Mouse (Mus musculus) hematopoietic stem cell, adult 5-6 weeks (primary cell): ENCODE data around the gene Xlr3b. TPM values are rescaled to one million over a fixed set of nuclear protein-coding genes. Genes with fewer than 3 reads are reported as not detected.
"Not testable (repeated sequence)": the region's sequence is repeated elsewhere in the genome, so short reads cannot be mapped to it uniquely, and the experiment has no call there.

Source experiments
- ATAC-seq, 2 experiments: fragments of 125-278 bp in 1 of 2; replicated peaks in 1 of 2; 2 replicates each; pipeline ENCODE4 v1.8.0; 2016 to 2017; ENCODE audit warnings: inconsistent platforms in 2 of 2, mild to moderate bottlenecking in 2 of 2, moderate number of reproducible peaks in 2 of 2, low read depth in 1 of 2, moderate TSS enrichment in 1 of 2; ENCODE audit not compliant: low FRiP score in 2 of 2, poor library complexity in 2 of 2, severe bottlenecking in 2 of 2, insufficient read depth in 1 of 2, low TSS enrichment in 1 of 2
- total RNA-seq: library from RNA; stranded (forward); fragments of 172-1452, 232-1000 nt; gene quantifications from 2 replicates; pipeline ENCODE4 v1.2.3, GENCODE M21; 2017

Xlr3b gene
- total RNA-seq = 17.2 and 18.8 TPM in 2 replicates

- not testable (repeated sequence) for ATAC-seq
These were observed at the start of gene Xlr3b for GRCm38 (mm10) chrX:73191934-73192333. Gene Xlr3b, plus strand, starts transcription at chrX:73192207.

- ATAC-seq = peak; percentile 89 to 93
These were observed 48.8 kb upstream of the Xlr3b start for GRCm38 (mm10) chrX:73143218-73143618.

- ATAC-seq = not testable (repeated sequence)
These were observed 43.5 kb upstream of the Xlr3b start, which contains the start of gene Xlr5b for GRCm38 (mm10) chrX:73148496-73148895. Gene Xlr5b, plus strand, starts transcription at chrX:73148796.

DNA sequence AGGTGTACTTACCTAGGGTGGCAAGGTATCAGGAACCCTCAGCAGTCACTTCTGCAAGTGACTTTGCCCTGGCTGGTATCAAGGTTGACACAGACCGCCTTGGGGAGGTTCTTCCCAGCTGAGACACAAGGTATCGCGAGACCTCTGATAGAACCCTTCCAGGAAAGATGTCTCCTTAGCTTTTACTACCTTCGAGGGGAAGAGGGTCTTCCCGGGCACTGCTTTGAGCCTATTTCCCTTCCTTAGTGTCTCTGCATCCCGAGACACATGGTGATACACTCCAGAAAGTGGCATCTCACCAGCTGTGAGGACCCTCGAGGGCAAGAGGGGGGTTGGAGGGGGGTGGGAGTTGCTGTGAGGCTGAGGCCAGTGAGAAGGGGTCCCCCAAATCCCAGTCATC is 42.7 kb upstream of the Xlr3b start, which contains the start of gene DXBay18:
TSS of gene DXBay18 (minus strand) at position 101 of the 400 bp plus-strand sequence.
- not testable (repeated sequence) for ATAC-seq

GRCm38 (mm10) chrX:73176889-73177288 is 15.1 kb upstream of the Xlr3b start, which contains the start of gene Spin2d:
Gene Spin2d, minus strand, starts transcription at chrX:73176989.
- ATAC-seq = not testable (repeated sequence)

- 0 out of 4 replicates have a peak, but pooled peaks of 1 of the 2 experiments have one; percentile 7 for ATAC-seq
These were observed 22.0 kb downstream of the Xlr3b start, which contains the start of gene Xlr4b for GRCm38 (mm10) chrX:73213819-73214564. Gene Xlr4b, plus strand, starts transcription at chrX:73214333.

DNA sequence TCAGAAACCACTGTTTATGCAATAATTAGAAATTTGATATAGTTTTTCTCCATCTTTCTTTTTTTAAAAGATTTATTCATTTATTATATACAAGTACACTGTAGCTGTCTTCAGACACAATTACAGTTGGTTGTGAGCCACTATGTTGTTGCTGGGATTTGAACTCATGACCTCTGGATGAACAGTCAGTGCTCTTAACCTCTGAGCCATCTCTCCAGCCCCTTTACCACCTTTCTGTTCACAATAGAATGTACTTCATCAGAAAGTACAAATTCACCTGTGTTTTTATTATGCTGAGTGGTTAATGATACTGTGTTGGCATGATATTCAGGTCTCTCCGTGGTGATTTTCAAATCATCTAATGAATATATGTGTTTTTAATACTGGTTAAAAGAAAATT is 33.4 kb downstream of the Xlr3b start:
- ATAC-seq = no peak

- ATAC-seq = peak; percentile 98
These were observed 36.1 kb downstream of the Xlr3b start, which contains the start of gene F8a for GRCm38 (mm10) chrX:73227914-73228605. Gene F8a, plus strand, starts transcription at chrX:73228291.

GRCm38 (mm10) chrX:73228606-73229214 is 36.7 kb downstream of the Xlr3b start:
- peak; percentile 25 to 50; a peak in 1 of 4 replicates for ATAC-seq

DNA sequence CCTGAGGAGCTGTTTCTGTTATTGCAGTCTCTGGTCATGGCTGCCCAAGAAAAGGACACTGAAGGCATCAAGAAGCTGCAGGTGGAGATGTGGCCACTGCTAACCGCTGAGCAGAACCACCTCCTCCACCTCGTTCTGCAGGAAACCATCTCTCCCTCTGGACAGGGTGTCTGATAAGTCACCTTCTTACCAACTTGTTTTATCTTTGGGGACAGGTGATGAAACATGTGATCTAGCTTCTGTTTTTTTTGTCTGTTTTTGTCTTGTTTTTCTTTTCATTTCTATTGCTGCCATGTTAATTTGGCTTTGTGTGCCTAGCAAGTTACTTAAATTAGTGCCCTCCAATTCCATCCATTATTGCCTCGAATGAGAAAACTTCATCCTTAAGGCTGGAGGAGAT is 37.3 kb downstream of the Xlr3b start:
- no peak for ATAC-seq

GRCm38 (mm10) chrX:73242821-73243325 is 50.9 kb downstream of the Xlr3b start, which contains the start of gene Xlr4c:
Gene Xlr4c, minus strand, starts transcription at chrX:73243130.
- not testable (repeated sequence) for ATAC-seq

Other genes starting within 250 kb of the Xlr3b start
- 0.13 TPM in 1 of 2 replicates, not detected in the other for gene Zfp185, start 204.9 kb upstream of the Xlr3b start, total RNA-seq
- gene Pnma5, start 155.1 kb upstream of the Xlr3b start, total RNA-seq = not detected in 2 replicates
- gene Pnma3, start 127.4 kb upstream of the Xlr3b start, total RNA-seq = not detected in 2 replicates
- gene Xlr4a, start 109.7 kb upstream of the Xlr3b start, total RNA-seq = 39.3 and 48.7 TPM in 2 replicates
- 7.7 and 7.9 TPM in 2 replicates for gene Xlr3a, start 95.1 kb upstream of the Xlr3b start, total RNA-seq
- gene Gm14685, start 75.2 kb upstream of the Xlr3b start, total RNA-seq = 0.15 TPM in 1 of 2 replicates, not detected in the other
- gene Xlr5b, start 43.4 kb upstream of the Xlr3b start, total RNA-seq = not detected in 2 replicates
- gene DXBay18, start 42.8 kb upstream of the Xlr3b start, total RNA-seq = not detected in 2 replicates
- gene Spin2d, start 15.2 kb upstream of the Xlr3b start, total RNA-seq = 0.89 TPM in 1 of 2 replicates, not detected in the other
- gene Xlr4b, start 22.1 kb downstream of the Xlr3b start, total RNA-seq = 18.1 and 32.3 TPM in 2 replicates
- gene F8a, start 36.1 kb downstream of the Xlr3b start, total RNA-seq = 3.1 and 5.8 TPM in 2 replicates
- 7.6 and 17.8 TPM in 2 replicates for gene Xlr4c, start 50.9 kb downstream of the Xlr3b start, total RNA-seq
- not detected in 2 replicates for gene Xlr3c, start 73.2 kb downstream of the Xlr3b start, total RNA-seq
- not detected in 2 replicates for gene Xlr5a, start 100.8 kb downstream of the Xlr3b start, total RNA-seq
- gene Xlr5c, start 100.8 kb downstream of the Xlr3b start, total RNA-seq = not detected in 2 replicates
- 0.50 and 0.69 TPM in 2 replicates for gene Gm45015, start 144.6 kb downstream of the Xlr3b start, total RNA-seq
- 13.1 and 17.6 TPM in 2 replicates for gene Zfp275, start 150.4 kb downstream of the Xlr3b start, total RNA-seq
- not detected in 2 replicates for gene Gm18336, start 206.5 kb downstream of the Xlr3b start, total RNA-seq
- gene Zfp92, start 218.9 kb downstream of the Xlr3b start, total RNA-seq = 0.30 and 0.81 TPM in 2 replicates
- not detected in 2 replicates for gene Trex2, start 243.1 kb downstream of the Xlr3b start, total RNA-seq